Mouse (Mus musculus) right cerebral cortex, adult 18-20 months (tissue): Measurements from ENCODE around the gene Zranb1.
A peak's percentile ranks its signal among the peaks of the same experiment; 100 is the strongest.

ENCODE experiments used
- DNase-seq: peaks from one replicate; pipeline ENCODE4 v3.0.0; 2022; ENCODE audit warnings: mixed read lengths

Gene Zranb1

DNA sequence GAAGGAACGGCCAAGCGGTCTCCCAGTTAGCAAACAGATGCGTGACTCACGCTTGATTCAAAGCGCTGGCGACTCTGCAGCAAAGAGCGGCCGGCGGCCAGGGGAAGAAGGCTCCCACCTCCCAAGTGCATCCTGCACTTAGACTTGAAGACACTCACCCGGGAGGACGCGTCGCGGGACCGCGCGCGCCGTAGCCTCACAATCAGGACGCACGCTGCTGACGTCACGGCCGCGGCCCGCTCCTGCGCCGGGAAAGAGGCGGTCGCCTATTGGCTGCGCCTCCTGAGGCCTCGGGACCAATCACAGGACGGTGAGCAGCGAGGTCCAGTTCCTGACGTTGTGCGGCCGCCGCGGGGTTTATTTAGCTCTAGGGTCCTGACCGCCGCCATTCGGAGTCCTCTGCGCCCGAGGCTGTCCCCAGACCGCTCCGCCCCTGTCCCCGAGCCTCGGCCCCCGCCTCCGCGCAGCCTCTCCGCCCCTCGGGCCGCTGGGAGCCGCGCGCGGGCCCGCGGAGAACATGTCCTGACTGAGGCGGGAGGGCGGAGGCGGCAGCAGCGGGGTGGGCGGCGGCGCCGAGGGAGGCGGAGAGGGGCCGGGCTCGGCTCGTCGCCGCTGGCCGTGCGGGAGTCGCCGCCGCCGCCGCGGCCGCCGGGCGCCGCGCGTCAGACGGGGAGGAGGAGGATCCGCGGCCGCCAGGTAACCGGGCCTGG is at the start of gene Zranb1:
TSS of gene Zranb1 (plus strand) at position 293 of the 710 bp plus-strand sequence.
- DNase-seq = peak; percentile 99

DNA sequence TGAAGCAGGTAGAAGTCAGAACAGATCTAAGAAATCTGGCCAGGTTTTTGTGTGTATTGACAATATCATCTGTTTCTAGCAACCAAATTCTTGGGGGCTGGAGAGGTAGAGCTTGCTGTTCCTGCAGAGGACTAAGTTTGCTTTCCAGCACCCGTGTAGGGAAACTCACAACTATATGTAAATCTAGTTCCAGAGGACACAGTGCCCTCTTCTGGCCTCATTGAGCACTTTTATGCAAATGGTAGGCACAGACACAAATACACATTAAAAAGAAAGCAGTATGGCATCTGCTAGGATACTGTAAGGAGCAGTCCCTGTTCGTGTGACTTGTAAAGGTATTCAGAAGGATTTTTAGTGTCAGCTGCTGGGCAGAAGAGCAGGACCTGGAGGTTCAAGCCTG is 48.6 kb upstream of the Zranb1 start:
- no peak for DNase-seq

DNA sequence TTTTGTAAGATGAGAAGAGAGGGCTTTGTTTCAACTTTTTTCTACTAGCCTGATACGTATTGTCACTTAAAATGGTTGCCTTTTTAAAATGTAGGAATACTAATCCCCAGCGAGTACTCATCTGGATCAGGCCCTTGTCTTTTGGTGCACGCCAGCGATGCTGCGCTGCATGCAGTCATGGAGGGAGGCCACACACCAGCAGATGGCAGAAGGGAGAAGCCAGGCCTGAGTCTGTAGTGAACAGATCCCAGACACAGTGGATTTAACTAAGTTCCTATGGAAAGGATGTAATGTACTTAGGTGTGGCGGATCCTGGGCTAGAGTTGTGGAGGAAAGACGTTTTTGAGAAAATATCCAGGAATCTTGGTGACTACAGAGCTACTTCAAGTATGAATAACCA is 46.9 kb upstream of the Zranb1 start:
- DNase-seq = no peak

DNA sequence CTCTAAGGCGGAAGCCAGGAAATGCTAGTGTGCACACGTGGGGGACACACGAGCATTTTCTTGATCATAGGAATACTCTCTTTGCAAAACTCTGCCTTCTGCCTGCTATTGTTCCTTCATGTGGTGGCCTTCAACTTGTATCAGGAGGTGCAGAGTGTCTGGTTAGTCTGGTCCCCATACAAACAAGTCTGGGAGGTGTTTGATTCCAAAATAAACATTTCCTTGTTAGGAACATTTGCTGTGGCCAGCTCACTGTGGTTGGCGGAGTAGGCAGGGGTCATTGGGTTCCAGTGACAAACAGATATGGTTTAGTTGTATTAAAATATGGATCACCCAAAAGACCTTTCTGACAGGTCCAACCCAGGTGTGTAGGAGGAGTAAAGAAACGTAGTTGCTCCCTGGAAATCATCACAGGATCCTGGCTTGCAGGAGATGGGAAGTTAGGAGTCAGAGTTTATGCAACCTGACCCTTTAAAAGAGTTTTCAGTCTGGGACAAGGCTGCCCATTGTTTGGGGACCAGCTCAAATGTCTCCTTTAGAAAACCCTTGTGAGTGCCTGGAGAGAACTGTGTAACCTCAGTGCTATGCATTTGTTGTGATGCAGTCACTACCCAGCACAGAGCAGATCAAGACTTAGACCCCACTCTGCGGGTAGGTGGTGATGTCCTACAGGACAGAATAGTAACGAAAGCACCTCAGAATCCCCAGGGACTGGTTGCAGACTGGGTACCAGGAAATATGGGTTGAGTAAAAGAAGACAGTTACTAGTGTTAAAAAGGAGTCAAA is 43.7 kb upstream of the Zranb1 start:
- no peak for DNase-seq

DNA sequence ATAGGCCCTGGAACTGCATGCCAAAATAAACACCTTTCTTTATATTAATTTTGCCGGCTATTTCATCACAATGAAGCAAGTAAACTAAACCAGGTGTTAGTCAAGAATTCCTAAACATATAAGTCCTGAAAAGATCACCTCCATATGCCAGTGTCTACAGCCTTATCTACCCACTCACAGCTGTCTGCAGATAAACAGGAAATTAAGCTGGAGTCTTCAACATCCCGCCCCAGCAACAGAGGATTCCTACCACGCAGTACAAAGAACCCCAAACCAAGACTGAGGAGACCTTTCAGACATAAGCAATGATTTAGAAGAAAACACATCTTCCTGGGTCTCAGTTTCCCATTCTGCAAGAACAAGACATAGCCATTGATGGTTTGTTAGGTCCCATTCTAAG is 42.9 kb upstream of the Zranb1 start:
- DNase-seq = no peak

DNA sequence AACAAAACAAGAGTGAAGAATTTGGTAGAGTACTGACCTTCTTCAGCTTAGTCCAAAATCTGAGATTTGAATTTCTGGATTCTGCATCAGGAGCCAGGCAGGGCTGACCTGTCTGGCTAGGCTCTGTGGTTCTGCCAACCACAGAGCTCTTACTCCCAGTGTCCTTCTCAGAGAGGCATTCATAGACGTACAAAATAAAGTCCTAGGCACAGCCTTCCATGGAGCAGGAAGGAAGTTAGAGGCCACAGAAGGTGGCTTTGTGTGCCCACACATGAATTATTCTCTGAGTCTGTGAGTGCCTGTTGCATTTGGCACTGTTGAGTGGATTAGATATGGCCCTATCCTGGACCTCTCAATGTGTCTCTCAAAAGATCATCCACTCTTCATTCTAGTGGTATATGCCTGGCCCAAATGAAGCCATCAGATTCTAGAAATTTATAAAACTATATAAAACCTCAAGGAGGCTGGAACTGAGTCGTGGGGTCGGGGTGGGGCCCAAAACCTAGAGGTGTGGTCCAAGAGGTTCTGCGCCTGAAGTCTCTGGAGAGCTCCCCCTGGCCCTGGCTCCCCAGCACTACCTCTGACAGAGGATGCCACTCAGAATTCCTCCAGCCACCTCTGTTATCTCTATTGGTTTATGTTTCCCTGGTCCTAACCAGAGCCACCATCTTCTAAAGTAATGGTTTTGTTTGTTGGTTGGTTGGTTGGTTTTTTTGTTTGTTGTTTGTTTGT is 42.3 kb upstream of the Zranb1 start:
- no peak for DNase-seq

DNA sequence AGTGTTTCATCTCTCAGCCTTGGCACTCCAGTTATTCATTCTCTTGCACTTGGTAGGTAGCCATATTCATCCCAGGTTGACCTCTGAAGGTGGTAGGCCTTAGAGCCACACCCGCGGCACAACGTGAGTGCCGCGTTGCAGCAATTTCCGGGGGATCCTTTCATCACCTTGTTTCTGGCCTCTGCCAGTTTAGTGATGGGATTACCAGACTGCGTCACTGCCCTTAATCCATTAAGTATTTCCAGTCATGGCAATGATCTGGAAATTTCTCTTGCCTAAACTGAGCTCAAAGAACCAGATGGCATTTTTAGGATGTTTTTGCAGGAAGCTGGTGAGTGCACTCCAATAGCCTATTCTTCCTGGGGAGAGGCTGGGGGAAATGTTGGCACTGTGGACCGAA is 41.3 kb upstream of the Zranb1 start:
- no peak for DNase-seq

DNA sequence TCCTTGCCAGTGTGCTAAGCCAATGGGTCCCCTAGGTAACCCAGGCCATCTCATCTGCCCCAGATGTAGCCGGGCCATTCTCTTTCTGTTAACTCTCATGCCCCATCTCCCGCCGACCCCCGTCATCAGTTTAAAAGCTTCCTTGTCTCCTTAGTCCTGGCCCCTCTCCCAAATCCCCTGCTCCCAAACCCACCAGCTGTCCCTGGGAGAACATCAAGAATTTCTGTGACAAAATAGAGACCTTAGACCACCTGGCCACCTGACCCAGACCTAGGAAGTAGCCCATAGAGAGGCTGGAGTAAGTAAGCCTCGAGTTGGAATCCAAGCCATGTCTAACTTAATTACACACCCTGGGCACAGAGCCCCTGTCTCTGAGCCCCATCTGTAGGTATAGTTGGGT is 40.7 kb upstream of the Zranb1 start:
- no peak for DNase-seq

DNA sequence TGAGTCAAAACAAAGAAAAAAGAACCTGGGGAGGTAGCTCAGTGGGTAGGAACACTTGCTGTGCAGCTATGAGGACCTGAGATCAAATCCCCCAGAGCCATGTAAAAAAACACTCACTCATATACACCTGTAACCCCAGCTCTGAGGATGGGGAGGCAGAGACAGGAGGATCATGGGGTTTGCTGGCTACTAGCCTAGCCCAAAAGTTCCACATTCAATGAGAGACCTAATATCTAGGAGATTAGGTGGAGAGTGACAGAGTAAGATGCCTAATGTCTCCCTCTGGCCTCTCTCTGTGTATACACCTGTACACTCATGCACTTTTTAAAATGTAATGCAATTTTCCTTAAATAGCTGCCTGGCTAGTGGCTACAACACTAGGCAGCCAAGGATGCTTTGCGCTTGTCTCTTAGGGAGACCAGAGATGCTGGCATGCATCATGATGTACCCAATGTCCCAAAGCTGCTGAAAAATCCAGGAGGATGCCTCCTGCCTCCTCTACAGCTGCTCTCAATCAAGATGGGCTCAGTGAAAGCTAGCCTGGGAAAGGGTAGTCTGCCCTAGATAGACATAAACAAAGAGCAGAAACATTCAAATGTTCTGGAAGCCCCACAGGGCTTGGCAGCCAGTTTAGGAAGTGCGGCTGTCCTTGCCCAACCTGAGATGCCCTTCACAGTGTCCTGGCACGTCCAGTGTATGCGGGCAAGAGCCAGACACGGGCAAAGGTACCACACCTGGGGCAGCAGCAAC is 39.2 kb upstream of the Zranb1 start:
- no peak for DNase-seq

DNA sequence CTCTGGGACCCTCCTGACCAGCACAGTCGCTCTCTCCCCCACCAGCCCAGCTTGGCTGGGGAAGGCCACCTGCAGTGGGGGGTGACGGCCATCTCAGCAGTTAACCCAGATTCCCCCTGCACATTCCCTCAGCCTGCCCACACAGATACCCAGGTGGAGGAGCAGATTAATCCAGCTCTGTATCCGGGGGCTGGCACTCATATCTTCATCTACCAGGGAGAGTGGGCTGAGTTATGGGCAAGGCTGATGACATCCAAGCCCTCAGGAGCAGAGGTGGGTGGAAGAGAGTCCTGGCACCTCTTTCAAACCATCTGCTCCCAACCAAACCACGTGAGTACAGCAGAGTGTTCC is 38.7 kb upstream of the Zranb1 start:
- no peak for DNase-seq

DNA sequence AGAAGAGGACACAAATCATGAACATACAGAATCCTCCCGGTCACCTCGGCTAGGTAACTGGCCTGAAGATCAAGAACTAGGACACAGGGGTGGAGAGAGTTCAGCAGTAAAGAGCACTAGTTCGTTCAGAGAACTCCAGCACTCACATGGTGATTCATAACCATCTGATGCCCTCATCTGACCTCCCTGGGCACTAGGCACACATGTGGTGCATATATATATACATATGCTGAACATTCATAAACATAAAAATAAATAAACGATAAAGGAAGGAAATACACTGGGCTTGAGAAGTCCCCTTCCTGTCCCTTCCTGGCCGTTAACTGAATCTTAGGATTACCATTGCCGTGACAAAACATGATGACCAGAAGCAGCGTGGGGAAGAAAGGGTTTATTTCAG is 38.1 kb upstream of the Zranb1 start:
- no peak for DNase-seq

DNA sequence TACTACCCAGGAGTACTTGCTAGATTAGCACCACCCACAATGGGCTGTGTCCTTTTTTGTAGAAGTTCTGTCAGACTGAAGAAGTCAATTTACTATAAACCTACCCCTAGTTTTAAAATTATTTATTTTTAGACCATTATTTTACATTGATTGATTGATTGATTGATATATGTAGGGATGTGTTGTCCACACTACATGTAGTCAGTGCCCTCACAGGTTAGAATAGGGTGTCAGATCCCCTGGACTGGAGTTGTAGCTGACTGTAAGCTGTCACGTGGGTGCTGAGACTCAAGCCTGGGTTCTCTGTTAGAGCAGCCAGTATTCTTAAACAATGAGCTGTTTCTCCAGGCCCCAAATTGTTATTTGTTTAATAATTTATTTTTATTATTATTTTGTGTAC is 37.6 kb upstream of the Zranb1 start:
- no peak for DNase-seq

DNA sequence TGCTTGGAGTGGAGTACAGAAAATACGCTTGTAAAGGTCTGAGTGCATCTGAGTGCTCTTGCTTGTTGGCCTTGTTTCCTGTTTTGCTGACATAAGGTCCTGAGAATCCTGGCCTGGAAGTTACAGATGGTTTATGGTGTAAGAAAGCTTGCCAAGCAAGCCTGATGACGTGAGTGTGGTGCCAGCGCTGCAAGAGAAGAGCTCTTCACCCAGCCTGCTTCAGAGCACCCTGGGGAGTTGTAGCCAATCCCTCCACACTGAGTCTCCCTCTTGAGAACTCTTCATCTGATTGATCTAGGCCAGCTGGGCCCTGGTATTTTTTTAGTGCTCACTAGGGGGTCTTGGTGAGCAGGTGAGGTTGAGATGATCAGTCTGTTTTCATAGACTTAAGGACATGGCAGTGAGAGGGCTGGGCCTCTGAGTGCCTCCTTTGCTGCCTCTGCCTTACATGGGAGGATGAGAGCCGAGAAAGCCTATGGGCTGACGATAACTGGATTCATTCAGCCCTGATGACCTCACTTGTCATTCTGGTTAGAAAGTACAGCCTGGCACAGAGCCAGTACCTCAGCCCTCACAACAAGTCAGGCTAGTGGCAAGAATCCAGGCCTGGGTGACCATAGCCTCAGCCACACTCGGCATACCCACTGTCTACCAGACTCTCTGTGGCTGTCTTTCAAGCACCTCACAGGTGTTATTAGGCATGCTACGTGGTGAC is 35.9 kb upstream of the Zranb1 start:
- no peak for DNase-seq

DNA sequence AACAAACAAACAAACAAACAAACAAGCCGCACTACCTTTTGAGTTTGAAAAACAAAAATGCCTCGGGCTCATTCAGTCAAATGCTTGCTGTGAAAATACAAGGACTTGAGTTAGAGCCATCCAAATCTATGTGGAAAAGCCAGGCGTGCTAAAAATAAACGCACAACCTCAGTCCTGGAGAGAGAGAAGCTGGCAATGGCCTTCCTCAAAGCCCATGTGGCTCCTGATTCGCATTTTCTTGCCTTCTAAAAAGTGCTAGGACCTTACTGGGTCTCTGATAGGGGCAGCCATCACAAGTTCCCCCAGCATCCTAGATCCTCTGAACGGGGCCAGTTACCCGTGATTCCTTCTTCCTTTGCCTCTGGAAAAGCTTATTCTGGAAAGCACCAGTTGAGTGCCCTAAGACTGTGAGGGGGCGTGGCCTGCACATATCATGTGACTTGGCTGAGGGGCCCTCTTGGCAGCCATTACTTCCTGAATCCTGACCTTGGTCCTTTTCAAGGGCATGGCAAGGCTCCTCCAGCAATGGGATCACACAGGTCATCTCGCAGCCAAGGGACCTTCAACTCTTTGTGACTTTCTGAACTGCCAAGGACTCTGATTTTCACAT is 34.6 kb upstream of the Zranb1 start:
- no peak for DNase-seq

DNA sequence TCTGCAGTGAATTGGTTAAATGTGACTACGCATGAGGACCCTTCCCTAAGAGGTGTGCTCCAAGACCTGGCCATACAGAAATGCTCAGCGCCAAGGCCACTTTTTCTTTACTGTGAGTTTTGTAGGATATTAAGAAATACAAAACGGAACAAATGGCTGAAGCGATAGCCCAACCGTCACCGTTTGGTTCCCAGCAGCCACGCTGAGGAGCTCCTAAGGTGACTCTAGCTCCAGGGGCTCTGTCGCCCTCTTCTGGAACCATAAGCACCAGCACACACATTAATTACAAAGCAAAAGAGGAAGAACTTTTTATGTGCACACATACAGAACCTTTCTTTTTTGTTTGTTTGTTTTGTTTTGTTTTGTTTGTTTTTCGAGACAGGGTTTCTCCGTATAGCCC is 33.7 kb upstream of the Zranb1 start:
- DNase-seq = no peak

DNA sequence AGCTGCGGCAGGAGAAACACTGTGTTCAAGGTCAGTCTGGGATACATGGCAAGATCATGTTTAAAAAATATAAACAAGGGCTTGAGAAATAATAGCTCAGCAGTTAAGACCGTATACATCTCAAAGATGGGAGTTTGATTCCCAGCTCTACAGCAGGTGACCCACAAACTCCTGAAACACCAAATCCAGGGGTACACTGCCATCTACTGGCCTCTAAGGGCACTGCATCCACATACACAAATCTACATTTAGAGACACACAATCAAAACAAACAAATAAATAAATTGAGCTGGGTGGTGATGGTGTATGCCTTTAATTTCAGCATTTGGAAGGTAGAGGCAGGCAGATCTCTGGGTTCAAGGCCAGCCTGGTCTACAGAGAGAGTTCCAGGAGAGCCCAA is 32.7 kb upstream of the Zranb1 start:
- DNase-seq = no peak

DNA sequence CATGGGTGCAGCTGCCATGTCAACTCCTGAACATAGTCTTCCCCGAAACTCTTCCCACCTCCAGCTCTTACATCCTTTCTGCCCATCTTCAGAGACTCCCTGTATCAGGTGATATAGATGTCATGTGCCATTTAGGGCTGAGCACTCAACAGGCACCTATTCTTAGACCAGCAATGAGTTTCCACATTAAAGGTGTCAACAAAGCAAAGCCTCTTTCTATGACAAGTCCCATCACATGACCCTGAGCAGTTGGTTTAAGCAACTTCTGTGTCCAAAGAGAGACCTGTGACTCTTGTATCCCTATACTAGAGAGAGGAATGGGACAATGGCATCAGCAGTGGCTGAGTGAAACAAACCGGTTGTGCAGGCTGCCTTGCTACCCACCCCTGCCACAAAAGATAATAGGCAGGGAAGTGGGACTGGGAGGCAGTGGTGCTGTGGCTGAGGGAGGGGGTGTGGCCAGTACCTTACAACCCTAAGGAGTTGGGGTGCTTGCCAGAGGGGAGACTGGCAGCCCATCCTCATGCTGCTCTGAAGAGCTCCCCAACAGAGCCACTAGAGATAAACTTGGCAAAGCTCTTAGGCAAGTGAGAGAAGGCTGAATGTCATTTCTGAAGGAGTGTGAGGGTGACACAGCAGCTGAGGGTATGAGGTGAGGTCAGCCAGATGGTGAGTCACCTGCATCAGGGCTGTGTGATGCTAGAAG is 30.0 kb upstream of the Zranb1 start:
- no peak for DNase-seq

DNA sequence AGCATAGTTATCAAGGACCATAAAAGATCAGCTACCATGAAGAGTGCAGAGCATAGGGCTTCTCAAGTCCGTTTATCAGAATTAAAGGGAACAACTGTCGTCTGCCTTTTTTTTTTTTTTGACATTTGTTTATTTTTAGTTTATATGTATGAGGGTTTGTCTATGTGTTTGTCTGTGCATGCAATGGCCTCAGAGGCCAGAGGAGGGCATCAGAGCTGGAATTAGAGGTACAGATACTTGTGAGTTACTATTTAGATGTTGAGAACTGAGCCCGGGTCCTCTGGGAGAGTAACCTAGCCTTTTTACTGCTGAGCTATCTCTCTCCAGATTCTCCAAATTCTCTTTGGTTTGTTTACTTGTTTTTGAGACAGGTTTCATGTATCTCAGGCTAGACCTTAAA is 27.1 kb upstream of the Zranb1 start:
- DNase-seq = no peak

DNA sequence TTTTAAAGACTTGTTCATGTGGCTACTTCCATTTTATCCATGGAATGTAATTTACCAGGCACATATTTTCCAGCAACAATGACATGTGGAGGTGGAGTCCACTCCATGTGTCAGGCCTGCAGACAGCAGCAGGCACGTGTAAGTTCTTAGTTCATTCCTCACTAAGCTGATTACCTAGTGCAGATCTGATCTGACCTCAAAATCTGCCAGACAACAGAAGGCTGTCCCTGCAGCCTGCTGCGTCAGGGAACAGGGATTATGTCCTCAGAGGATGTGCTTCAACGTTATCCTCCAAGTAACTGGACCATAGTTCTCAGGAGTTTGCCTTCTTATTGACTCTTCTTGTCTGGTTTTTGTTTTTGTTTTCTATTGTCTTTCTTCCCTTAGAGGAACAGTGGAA is 9.0 kb upstream of the Zranb1 start:
- DNase-seq = no peak

DNA sequence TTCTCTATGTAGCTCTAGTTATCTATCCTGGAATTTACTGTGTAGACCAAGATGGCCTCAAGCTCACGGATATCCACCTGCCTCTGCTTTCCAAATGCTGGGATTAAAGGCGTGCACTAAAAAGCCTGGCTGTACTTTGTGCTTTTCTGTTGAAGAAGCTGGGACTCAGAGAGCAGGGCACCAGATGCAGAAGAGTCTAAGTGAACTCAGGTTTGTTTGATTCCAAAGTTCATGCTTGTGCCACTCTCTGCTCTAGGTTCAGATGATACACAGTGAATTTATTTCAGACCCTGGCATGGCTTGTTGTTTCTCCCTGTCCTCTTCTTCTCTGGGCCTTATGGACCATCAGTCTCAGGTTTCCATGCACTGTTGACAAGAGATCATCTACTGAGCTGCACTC is 5.7 kb upstream of the Zranb1 start:
- DNase-seq = no peak

DNA sequence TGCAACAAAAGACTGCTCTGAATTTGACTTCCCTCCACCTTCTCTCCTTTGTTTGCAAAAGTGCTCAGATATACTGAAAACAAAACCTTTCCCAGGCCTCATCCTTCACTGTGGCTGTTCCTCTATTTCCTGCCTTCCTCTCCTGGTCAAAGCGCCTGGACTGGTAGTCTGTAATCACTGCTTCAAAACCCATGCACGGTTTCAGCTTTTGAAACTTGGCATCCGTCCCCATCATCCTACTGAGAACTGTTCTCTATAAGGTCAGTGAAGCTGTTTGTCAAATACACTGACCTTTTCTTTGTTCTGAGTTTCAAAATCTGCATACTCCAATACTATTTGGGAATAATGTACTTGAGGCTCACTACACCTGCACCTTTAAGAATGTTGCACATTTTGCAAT is 3.7 kb upstream of the Zranb1 start:
- DNase-seq = no peak

DNA sequence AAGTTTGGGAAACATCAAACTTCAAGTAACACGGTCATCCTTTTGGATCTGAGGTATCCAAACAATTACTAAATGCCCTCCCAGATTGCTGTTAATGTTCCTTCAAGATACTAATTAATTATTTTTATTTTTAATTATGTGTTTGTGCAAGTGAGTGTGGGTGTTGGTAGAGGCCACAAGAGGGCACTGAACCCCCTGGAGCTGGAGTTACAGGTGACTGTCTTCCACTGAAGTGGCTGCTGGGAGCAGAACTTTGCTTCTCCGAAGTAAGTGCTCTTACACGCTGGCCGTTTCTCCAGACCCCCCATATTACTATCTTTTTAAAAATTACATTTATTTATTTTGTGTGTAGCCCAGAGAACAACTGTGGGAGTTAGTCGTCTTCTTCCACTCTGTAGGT is 887 bp upstream of the Zranb1 start:
- DNase-seq = no peak
